In the genomic region with DNA sequence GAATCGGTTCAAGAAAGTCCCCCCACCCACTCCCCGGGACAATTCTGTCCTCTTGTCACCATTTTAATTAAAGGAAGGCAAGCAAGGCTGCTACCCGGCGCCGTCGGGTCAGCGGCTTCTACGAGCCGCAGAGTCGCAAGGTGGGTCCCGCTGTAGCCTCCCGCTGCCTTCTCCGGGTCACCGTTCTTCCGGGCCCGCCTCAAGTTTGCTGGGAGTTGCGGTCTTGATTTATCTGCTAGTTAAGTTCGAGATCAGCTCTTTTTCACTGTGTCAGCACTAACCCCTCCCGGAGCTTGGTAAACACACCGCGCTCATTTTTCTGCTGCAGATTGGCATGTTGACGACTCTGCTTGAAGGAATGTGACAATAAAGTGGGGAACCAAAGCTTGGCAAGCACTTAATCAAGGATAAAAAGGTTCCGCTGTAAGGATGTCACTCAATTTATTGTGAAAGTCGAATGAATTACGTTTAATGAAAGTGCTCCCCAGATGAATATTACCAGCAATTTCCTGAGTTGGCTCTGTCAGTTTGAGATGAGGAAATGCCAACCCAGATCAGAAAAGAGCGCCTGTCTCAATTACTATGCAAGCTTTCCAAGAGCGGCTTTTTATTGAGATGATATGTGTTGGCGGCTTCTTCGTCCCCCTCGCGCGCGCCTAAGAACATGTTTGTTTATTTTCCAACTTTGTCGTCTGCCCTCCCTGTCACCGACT, we compare ENCODE assay signal across 14 mouse cellular contexts. TPM values are rescaled to one million over a fixed set of nuclear protein-coding genes. Genes with fewer than 3 reads are reported as not detected.
DNase-seq lines count a peak whose midpoint lies in the region; ATAC-seq and TF ChIP-seq lines count a peak whose summit lies in the region.
"Had no signal": no experiment of that assay in that cellular context is flagged by ENCODE, and none has a peak within 500 bp of the region (broad histone marks: within the 10 kb centered on the region; RNA-seq: fewer than 3 reads in every experiment).

No protein-coding gene starts in this region.

- H3K27ac ChIP-seq in heart, embryonic 13.5 days (replicated peaks) = no peak overlapping the region
- H3K27ac ChIP-seq in embryonic facial prominence, embryonic 11.5 days (replicated peaks; ENCODE audit: low read depth, low read length) = no peak overlapping the region
- peak overlapping the region; percentile 55 for H3K27ac ChIP-seq in hindbrain, embryonic 16.5 days (ENCODE audit: low read depth, low read length)
- H3K27ac ChIP-seq in neural tube, embryonic 13.5 days (replicated peaks) = peak overlapping the region; percentile 59
- H3K27ac ChIP-seq: embryonic facial prominence, embryonic 13.5 days; intestine, embryonic 15.5 days had no signal

- H3K27me3 ChIP-seq in heart, embryonic 13.5 days (replicated peaks) = peaks cover 91% of the 10 kb centered on the region
- H3K27me3 ChIP-seq in embryonic facial prominence, embryonic 11.5 days (ENCODE audit: control insufficient read depth, insufficient read depth, low read length) = peaks cover 56% of the 10 kb centered on the region
- H3K27me3 ChIP-seq in hindbrain, embryonic 16.5 days (replicated peaks; ENCODE audit: control insufficient read depth, insufficient read depth, low read length) = peaks cover 3% of the 10 kb centered on the region
- H3K27me3 ChIP-seq in neural tube, embryonic 13.5 days = peaks cover 77% of the 10 kb centered on the region

- no peak overlapping the region for H3K9ac ChIP-seq in heart, embryonic 13.5 days
- no peak overlapping the region for H3K9ac ChIP-seq in embryonic facial prominence, embryonic 11.5 days (replicated peaks; ENCODE audit: low read length)
- peak overlapping the region; percentile 57 for H3K9ac ChIP-seq in hindbrain, embryonic 16.5 days (ENCODE audit: low read depth, low read length)
- peak overlapping the region; percentile 63 for H3K9ac ChIP-seq in neural tube, embryonic 13.5 days
- H3K9ac ChIP-seq: embryonic facial prominence, embryonic 13.5 days; intestine, embryonic 15.5 days; liver, postnatal 0 days had no signal

- H3K4me2 ChIP-seq in heart, embryonic 13.5 days = no peak overlapping the region
- no peak overlapping the region for H3K4me2 ChIP-seq in embryonic facial prominence, embryonic 11.5 days (ENCODE audit: low read depth, low read length)
- H3K4me2 ChIP-seq in hindbrain, embryonic 16.5 days (ENCODE audit: low read length) = peak overlapping the region; percentile 70
- peak overlapping the region; percentile 61 for H3K4me2 ChIP-seq in neural tube, embryonic 13.5 days
- H3K4me2 ChIP-seq: embryonic facial prominence, embryonic 13.5 days; intestine, embryonic 15.5 days had no signal

- DNase-seq in heart, adult 9 months (ENCODE audit: low spot score in 2 of 2) = no peak
- peak; percentile 4 for DNase-seq in embryonic facial prominence, embryonic 11.5 days (ENCODE audit: low spot score)
- no peak for DNase-seq in urinary bladder, adult 18-20 months (ENCODE audit: low spot score in 2 of 2)
- no peak for DNase-seq in lung, postnatal 10 days
- no peak for DNase-seq in lung, adult 2 months
- DNase-seq: B cell, adult 2 months; gastrocnemius, postnatal 36 days; liver, postnatal 0 days had no signal

- H3K4me1 ChIP-seq in heart, embryonic 13.5 days = peaks cover 15% of the 10 kb centered on the region
- peaks cover under 1% of the 10 kb centered on the region; the same call in 1 of the 2 replicates for H3K4me1 ChIP-seq in embryonic facial prominence, embryonic 11.5 days (ENCODE audit: control insufficient read depth, insufficient read depth, low read length)
- H3K4me1 ChIP-seq in hindbrain, embryonic 16.5 days (ENCODE audit: control insufficient read depth, insufficient read depth, low read depth, low read length) = peaks cover 17% of the 10 kb centered on the region
- H3K4me1 ChIP-seq in neural tube, embryonic 13.5 days (replicated peaks) = peaks cover 57% of the 10 kb centered on the region
- H3K4me1 ChIP-seq in lung, adult 2 months (ENCODE audit: control insufficient read depth, insufficient read depth, low read length) = no peaks in the 10 kb centered on the region

- peak overlapping the region; percentile 9; the same call in 1 of the 2 replicates for H3K4me3 ChIP-seq in heart, embryonic 13.5 days
- no peak overlapping the region for H3K4me3 ChIP-seq in embryonic facial prominence, embryonic 11.5 days (ENCODE audit: low read depth, low read length)
- H3K4me3 ChIP-seq in hindbrain, embryonic 16.5 days (ENCODE audit: low read length) = peak overlapping the region; percentile 42
- H3K4me3 ChIP-seq in neural tube, embryonic 13.5 days = peak overlapping the region; percentile 36
- no peak overlapping the region for H3K4me3 ChIP-seq in lung, adult 2 months (replicated peaks; ENCODE audit: extremely low read depth, low read depth, low read length)
- H3K4me3 ChIP-seq: embryonic facial prominence, embryonic 13.5 days; intestine, embryonic 15.5 days had no signal

- TF ChIP-seq POLR2A in lung, adult 2 months (IDR thresholded peaks at IDR 0.05; ENCODE audit: borderline replicate concordance, extremely low read depth, low read depth, low read length) = no peak

- H3K9me3 ChIP-seq in heart, embryonic 13.5 days = no peaks in the 10 kb centered on the region
- H3K9me3 ChIP-seq in embryonic facial prominence, embryonic 11.5 days (replicated peaks; ENCODE audit: control insufficient read depth, low read length) = no peaks in the 10 kb centered on the region
- H3K9me3 ChIP-seq in hindbrain, embryonic 16.5 days (ENCODE audit: control insufficient read depth, low read length) = no peaks in the 10 kb centered on the region
- no peaks in the 10 kb centered on the region for H3K9me3 ChIP-seq in neural tube, embryonic 13.5 days
- H3K9me3 ChIP-seq: embryonic facial prominence, embryonic 13.5 days; intestine, embryonic 15.5 days had no signal

- no peaks in the 10 kb centered on the region for H3K36me3 ChIP-seq in heart, embryonic 13.5 days
- H3K36me3 ChIP-seq in embryonic facial prominence, embryonic 11.5 days (replicated peaks; ENCODE audit: control insufficient read depth, insufficient read depth, low read depth, low read length) = no peaks in the 10 kb centered on the region
- H3K36me3 ChIP-seq in hindbrain, embryonic 16.5 days (ENCODE audit: control insufficient read depth, insufficient read depth, low read length) = no peaks in the 10 kb centered on the region
- H3K36me3 ChIP-seq in neural tube, embryonic 13.5 days = no peaks in the 10 kb centered on the region
- H3K36me3 ChIP-seq: embryonic facial prominence, embryonic 13.5 days; intestine, embryonic 15.5 days had no signal

- no peak for ATAC-seq in heart, embryonic 13.5 days (ENCODE audit: extremely low read depth, insufficient number of reproducible peaks, low FRiP score, low TSS enrichment)
- ATAC-seq in embryonic facial prominence, embryonic 11.5 days (replicated peaks; ENCODE audit: insufficient number of reproducible peaks, low FRiP score, low TSS enrichment, low read depth) = no peak
- ATAC-seq in hindbrain, embryonic 16.5 days = no peak
- no peak for ATAC-seq in neural tube, embryonic 13.5 days (ENCODE audit: low read depth)
- ATAC-seq: intestine, embryonic 15.5 days; liver, postnatal 0 days had no signal

- no peak for TF ChIP-seq CTCF in lung, adult 2 months (IDR thresholded peaks at IDR 0.05; ENCODE audit: insufficient read depth, low read length)

- 1% methylated on average over 35 of the region's 35 CpGs for WGBS in heart, embryonic 13.5 days
- under 1% methylated on average over 35 of the region's 35 CpGs for WGBS in embryonic facial prominence, embryonic 11.5 days
- WGBS in hindbrain, embryonic 16.5 days = under 1% methylated on average over 35 of the region's 35 CpGs
- under 1% methylated on average over 35 of the region's 35 CpGs for WGBS in neural tube, embryonic 13.5 days
- WGBS in lung, adult 2 months = 3% methylated on average over 35 of the region's 35 CpGs

RNA-seq across cellular contexts. Expression of a gene that starts 7.7 kb away (rescaled TPM):
- polyA plus RNA-seq in heart, embryonic 13.5 days (2015; fragmentation: Nextera tagmentation; extraction: Ambion mirVana) = 0.09 and 0.15 TPM in 2 replicates
- 0.79 and 1.4 TPM in 2 replicates for polyA plus RNA-seq in embryonic facial prominence, embryonic 11.5 days (2014; fragmentation: Nextera tagmentation; extraction: Ambion mirVana)
- 90.3 and 101 TPM in 2 replicates for polyA plus RNA-seq in hindbrain, embryonic 16.5 days (2015; fragmentation: Nextera tagmentation; extraction: Ambion mirVana)
- 71.0 and 80.1 TPM in 2 replicates for polyA plus RNA-seq in neural tube, embryonic 13.5 days (2015; fragmentation: Nextera tagmentation; extraction: Ambion mirVana)
- 0.12 and 0.13 TPM in 2 replicates for polyA plus RNA-seq in lung, adult 2 months (2012; rRNA removed)
- polyA plus RNA-seq: liver, postnatal 0 days; small intestine, adult 2 months had no signal

Comparison
In these comparisons a context has a peak if more than half of its experiments do, and no peak if none do; other contexts are left out.
1. H3K27ac ChIP-seq: peak in hindbrain, embryonic 16.5 days (single experiment) and neural tube, embryonic 13.5 days (single experiment); none in heart, embryonic 13.5 days (single experiment) and embryonic facial prominence, embryonic 11.5 days (single experiment).
2. H3K4me2 ChIP-seq: peak in hindbrain, embryonic 16.5 days (single experiment) and neural tube, embryonic 13.5 days (single experiment); none in heart, embryonic 13.5 days (single experiment) and embryonic facial prominence, embryonic 11.5 days (single experiment).
3. H3K4me3 ChIP-seq: peak in heart, embryonic 13.5 days (single experiment), hindbrain, embryonic 16.5 days (single experiment) and neural tube, embryonic 13.5 days (single experiment); none in embryonic facial prominence, embryonic 11.5 days (single experiment) and lung, adult 2 months (single experiment).
4. H3K9ac ChIP-seq: peak in hindbrain, embryonic 16.5 days (single experiment) and neural tube, embryonic 13.5 days (single experiment); none in heart, embryonic 13.5 days (single experiment) and embryonic facial prominence, embryonic 11.5 days (single experiment).
5. RNA of a gene that starts 7.7 kb away (polyA plus RNA-seq): 90.3 to 101 TPM in hindbrain, embryonic 16.5 days and 71.0 to 80.1 TPM in neural tube, embryonic 13.5 days; 0.79 to 1.4 TPM in embryonic facial prominence, embryonic 11.5 days, 0.12 to 0.13 TPM in lung, adult 2 months and 0.09 to 0.15 TPM in heart, embryonic 13.5 days; every median in the first group is over 10 times any median in the second.